Mouse (Mus musculus) hindbrain, embryonic 15.5 days (tissue): ENCODE data around the gene Irgq. TPM values are rescaled to one million over a fixed set of nuclear protein-coding genes. Genes with fewer than 3 reads are reported as not detected.

Experiments used
- ATAC-seq: fragments of 200-750 bp; cut with Nextera tagmentation; 2 replicates; pipeline ENCODE4 v1.8.0; 2017; ENCODE audit warnings: low read depth, moderate number of reproducible peaks, moderate TSS enrichment; ENCODE audit not compliant: low FRiP score
- H3K27ac ChIP-seq: fragments of 300-500 bp; sonication (generic); replicated peaks from 2 replicates; pipeline ENCODE4 v1.5.1; 2015; ENCODE audit warnings: mild to moderate bottlenecking, inconsistent platforms
- H3K27me3 ChIP-seq: fragments of 300-500 bp; sonication (generic); 2 replicates; pipeline ENCODE4 v1.6.1; 2015; ENCODE audit warnings: control low read depth, inconsistent platforms
- H3K36me3 ChIP-seq: fragments of 300-500 bp; sonication (generic); 2 replicates; pipeline ENCODE4 v1.6.1; 2015; ENCODE audit warnings: control low read depth, inconsistent platforms
- H3K4me1 ChIP-seq: fragments of 300-500 bp; sonication (generic); replicated peaks from 2 replicates; pipeline ENCODE4 v1.6.1; 2015; ENCODE audit warnings: control low read depth, inconsistent platforms
- H3K4me2 ChIP-seq: fragments of 300-500 bp; sonication (generic); 2 replicates; pipeline ENCODE4 v1.6.1; 2015; ENCODE audit warnings: moderate library complexity, mild to moderate bottlenecking, inconsistent platforms
- H3K4me3 ChIP-seq: fragments of 300-500 bp; sonication (generic); 2 replicates; pipeline ENCODE4 v1.5.1; 2015; ENCODE audit warnings: mild to moderate bottlenecking, inconsistent platforms
- H3K9ac ChIP-seq: fragments of 300-500 bp; sonication (generic); 2 replicates; pipeline ENCODE4 v1.6.1; 2015; ENCODE audit warnings: inconsistent platforms
- H3K9me3 ChIP-seq: fragments of 300-500 bp; sonication (generic); 2 replicates; pipeline ENCODE4 v1.6.1; 2016; ENCODE audit warnings: control low read depth, inconsistent platforms
- WGBS: fragments of 180-500 bp; shearing (Covaris S2); methylation state at CpG from one replicate; pipeline ENCODE4 v1.1.7; 2015; 5-methylcytosine and 5-hydroxymethylcytosine counted together
- polyA plus RNA-seq: library from polyadenylated mRNA; unstranded; fragments of >200 nt; fragmentation: Nextera tagmentation; extraction: Ambion mirVana; gene quantifications from 2 replicates; pipeline ENCODE4 v1.2.1, GENCODE M21; 2015

Gene Irgq
- polyA plus RNA-seq, 1 experiment from 2014 or later, result 28.7 TPM

- H3K27ac ChIP-seq, result no peak overlapping the region
- H3K4me2 ChIP-seq, result no peak overlapping the region
- H3K4me1 ChIP-seq, result no peaks in the 10 kb centered on the region
- WGBS, result 90% methylated on average over 4 of the region's 4 CpGs
- H3K36me3 ChIP-seq, result peaks cover 5% of the 10 kb centered on the region
- ATAC-seq, result no peak
- no peaks in the 10 kb centered on the region for H3K9me3 ChIP-seq
- H3K27me3 ChIP-seq, result no peaks in the 10 kb centered on the region
- no peak overlapping the region for H3K9ac ChIP-seq
- H3K4me3 ChIP-seq, result no peak overlapping the region
Measured at GRCm38 (mm10) chr7:24561450-24561849, 31.0 kb downstream of the Irgq start.

DNA sequence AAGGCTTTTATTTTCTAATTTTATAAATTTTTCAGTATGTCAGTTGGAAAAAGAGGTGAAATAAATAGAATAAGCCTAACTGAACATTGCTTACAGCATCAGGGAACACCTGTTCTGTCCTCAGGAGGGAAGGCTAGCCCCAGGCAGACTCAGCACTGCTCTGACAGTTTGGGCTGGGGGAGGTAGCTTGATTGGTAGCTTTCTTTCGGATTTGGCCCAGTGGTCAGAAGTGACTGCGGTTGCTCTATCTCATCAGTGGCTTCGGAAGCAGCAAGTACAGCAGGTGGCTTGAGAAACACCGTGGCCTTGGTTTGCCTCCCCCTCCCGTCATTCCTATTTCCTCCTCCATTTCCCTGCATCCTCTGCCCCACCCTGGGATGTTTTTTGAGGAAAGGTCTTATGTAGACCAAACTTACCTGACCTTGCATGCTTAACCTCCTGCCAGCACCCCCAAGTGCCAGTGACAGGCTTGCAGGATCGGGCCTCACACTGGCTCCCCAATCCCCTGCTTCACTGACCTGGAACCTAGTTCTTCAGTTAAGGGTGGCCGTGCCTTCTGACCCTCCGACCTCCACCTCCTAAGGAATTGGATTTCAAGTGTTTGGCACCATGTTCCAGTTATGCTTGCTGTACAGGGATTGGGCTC lies 32.8 kb downstream of the Irgq start:
- ATAC-seq, result no peak
- Histone ChIP-seq H3K27me3 (no peaks in the 10 kb centered on the region), H3K4me2 (no peak overlapping the region), H3K4me1 (no peaks in the 10 kb centered on the region), H3K4me3 (no peak overlapping the region), H3K9me3 (no peaks in the 10 kb centered on the region), H3K36me3 (peaks cover 19% of the 10 kb centered on the region), H3K27ac (no peak overlapping the region), H3K9ac (no peak overlapping the region)
- WGBS, result 90% methylated on average over 8 of the region's 8 CpGs

DNA sequence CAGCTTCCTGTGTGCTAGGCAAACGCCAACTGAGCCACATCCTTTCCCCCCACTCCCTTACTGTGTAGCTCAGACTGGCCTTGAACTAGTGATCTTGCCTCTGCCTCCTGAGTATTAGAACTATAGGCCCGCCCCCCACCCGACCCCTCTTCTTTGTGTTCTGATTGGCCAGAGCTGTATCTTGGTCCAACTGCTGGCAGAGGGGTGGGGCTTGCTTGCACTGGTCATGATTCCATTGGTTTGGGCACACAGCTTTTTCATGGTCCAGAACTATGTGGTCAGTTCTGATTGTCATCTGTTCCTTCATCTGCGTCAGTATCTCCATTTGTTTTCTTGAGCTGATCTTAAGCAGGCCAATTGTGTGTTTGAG lies 33.3 kb downstream of the Irgq start:
- Histone ChIP-seq H3K9ac (no peak overlapping the region), H3K4me2 (no peak overlapping the region), H3K27ac (no peak overlapping the region), H3K4me1 (no peaks in the 10 kb centered on the region), H3K36me3 (peaks cover 21% of the 10 kb centered on the region), H3K9me3 (no peaks in the 10 kb centered on the region), H3K4me3 (no peak overlapping the region), H3K27me3 (no peaks in the 10 kb centered on the region)
- ATAC-seq, result no peak
- WGBS, result 92% methylated on average over 4 of the region's 4 CpGs

DNA sequence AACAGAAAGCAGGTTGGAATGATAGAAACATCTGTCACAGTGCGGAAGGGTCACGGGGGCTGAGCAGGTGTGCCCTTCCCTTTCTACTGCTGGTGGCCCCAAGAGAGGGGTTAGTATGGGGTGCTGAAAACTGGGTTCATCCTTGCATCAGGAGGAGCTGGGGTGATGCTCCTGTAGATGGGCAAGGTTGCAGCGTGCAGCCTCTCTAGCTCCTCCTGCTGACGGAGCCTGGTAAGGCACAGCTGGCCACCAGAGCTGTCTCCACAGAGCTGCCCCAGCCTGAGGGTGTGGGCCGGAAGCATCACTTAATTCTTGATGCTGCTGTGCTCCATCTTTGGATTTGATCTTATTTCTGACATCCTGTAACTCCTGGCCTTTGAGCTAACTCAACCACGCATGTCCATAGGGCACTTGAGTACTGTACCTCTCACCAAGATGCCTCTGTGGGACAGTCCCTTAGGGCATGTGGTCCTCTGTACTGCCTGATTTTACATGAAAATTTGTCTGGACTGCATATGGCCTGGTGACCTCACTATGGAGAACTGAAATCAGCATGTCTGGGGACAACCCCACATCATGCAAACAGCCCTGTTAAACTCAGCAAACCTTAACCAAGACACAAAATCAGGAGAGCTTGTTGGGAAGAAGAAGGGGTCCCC lies 34.2 kb downstream of the Irgq start:
- Histone ChIP-seq H3K4me1 (no peaks in the 10 kb centered on the region), H3K9me3 (no peaks in the 10 kb centered on the region), H3K4me3 (no peak overlapping the region), H3K9ac (no peak overlapping the region), H3K27ac (no peak overlapping the region), H3K4me2 (no peak overlapping the region), H3K27me3 (no peaks in the 10 kb centered on the region), H3K36me3 (peaks cover 21% of the 10 kb centered on the region)
- WGBS, result 70% methylated on average over 6 of the region's 6 CpGs
- ATAC-seq, result no peak; the same call in 1 of the 2 replicates

DNA sequence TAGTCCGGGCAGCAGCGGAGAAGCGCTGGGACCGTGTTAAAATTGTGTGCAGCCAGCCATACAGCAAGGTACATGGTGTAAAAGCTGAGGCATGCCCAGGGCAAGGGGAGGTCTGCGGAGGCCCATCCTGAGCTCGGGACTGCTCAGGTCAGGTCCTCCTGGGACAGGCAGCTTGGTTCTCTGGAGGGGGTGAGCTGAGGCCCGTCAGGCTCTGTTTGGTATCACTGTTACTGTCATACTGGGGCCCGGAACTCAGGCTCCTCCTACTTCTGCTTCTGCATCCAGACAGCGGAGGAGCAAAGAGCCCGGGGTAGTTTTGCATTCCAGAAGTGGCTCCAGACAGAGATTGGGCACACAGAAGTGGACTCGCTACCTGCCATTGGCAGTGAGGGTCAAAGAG lies 35.1 kb downstream of the Irgq start:
- WGBS, result 95% methylated on average over 11 of the region's 11 CpGs
- no peak overlapping the region for H3K4me3 ChIP-seq
- no peak for ATAC-seq
- no peak overlapping the region for H3K9ac ChIP-seq
- no peak overlapping the region for H3K4me2 ChIP-seq
- H3K27me3 ChIP-seq, result no peaks in the 10 kb centered on the region
- peaks cover 21% of the 10 kb centered on the region for H3K36me3 ChIP-seq
- no peak overlapping the region for H3K27ac ChIP-seq
- H3K9me3 ChIP-seq, result no peaks in the 10 kb centered on the region
- H3K4me1 ChIP-seq, result no peaks in the 10 kb centered on the region

DNA sequence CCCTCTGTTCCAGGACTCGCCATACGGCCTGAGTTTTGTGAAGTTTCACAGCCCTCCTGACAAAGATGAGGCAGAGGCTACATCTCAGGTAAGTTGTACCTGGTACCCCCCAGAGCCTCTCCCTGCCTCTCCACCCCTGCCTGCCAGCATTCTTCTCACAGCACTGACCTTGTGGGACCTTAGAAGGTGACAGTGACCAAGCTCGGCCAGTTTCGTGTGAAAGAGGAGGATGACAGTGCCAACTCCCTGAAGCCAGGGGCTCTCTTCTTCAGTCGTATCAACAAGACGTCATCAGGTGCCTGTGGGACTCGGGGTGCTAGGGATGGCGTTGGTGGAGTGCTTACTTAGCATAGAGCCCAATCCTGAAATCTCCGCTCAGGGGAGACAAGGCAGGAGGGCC lies 35.7 kb downstream of the Irgq start:
- Histone ChIP-seq H3K4me1 (no peaks in the 10 kb centered on the region), H3K27ac (no peak overlapping the region), H3K4me3 (no peak overlapping the region), H3K27me3 (no peaks in the 10 kb centered on the region), H3K9me3 (no peaks in the 10 kb centered on the region), H3K9ac (no peak overlapping the region), H3K36me3 (peaks cover 21% of the 10 kb centered on the region), H3K4me2 (no peak overlapping the region)
- 95% methylated on average over 9 of the region's 9 CpGs for WGBS
- ATAC-seq, result no peak

GRCm38 (mm10) chr7:24568512-24568911 lies 38.0 kb downstream of the Irgq start:
- Histone ChIP-seq H3K27ac (no peak overlapping the region), H3K4me3 (no peak overlapping the region), H3K36me3 (peaks cover 21% of the 10 kb centered on the region), H3K9ac (no peak overlapping the region), H3K4me1 (no peaks in the 10 kb centered on the region), H3K27me3 (no peaks in the 10 kb centered on the region), H3K9me3 (no peaks in the 10 kb centered on the region), H3K4me2 (no peak overlapping the region)
- ATAC-seq, result no peak
- 94% methylated on average over 4 of the region's 4 CpGs for WGBS

DNA sequence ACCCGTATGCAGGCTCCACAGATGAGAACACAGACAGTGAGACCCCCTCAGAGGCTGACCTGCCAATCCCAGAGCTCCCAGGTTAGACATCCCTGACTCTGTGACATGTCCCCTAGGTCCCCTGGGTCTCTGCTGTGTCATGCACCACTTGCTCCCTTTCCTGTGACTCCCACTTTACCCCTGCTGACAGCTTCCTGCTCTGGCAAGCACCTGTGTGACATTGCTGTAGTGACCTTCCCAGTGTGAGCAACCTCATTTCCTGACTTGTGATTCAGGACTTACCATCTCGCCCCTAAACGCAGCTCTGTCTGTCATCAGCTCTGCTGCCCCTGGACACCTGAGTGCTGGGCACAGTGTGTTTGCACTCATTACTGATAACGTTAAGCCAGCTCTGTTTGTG lies 40.6 kb downstream of the Irgq start:
- Histone ChIP-seq H3K9me3 (no peaks in the 10 kb centered on the region), H3K4me3 (no peak overlapping the region), H3K27ac (no peak overlapping the region), H3K36me3 (peaks cover 20% of the 10 kb centered on the region), H3K4me2 (no peak overlapping the region), H3K27me3 (no peaks in the 10 kb centered on the region), H3K4me1 (no peaks in the 10 kb centered on the region), H3K9ac (no peak overlapping the region)
- WGBS, result 85% methylated on average over 4 of the region's 4 CpGs
- no peak for ATAC-seq

GRCm38 (mm10) chr7:24572455-24572854 lies 42.0 kb downstream of the Irgq start:
- 57% methylated on average over 5 of the region's 5 CpGs for WGBS
- H3K4me2 ChIP-seq, result no peak overlapping the region
- H3K27me3 ChIP-seq, result no peaks in the 10 kb centered on the region
- no peaks in the 10 kb centered on the region for H3K4me1 ChIP-seq
- no peak for ATAC-seq
- no peak overlapping the region for H3K27ac ChIP-seq
- no peaks in the 10 kb centered on the region for H3K9me3 ChIP-seq
- peaks cover 9% of the 10 kb centered on the region; the same call in 1 of the 2 replicates for H3K36me3 ChIP-seq
- no peak overlapping the region for H3K9ac ChIP-seq
- no peak overlapping the region for H3K4me3 ChIP-seq

DNA sequence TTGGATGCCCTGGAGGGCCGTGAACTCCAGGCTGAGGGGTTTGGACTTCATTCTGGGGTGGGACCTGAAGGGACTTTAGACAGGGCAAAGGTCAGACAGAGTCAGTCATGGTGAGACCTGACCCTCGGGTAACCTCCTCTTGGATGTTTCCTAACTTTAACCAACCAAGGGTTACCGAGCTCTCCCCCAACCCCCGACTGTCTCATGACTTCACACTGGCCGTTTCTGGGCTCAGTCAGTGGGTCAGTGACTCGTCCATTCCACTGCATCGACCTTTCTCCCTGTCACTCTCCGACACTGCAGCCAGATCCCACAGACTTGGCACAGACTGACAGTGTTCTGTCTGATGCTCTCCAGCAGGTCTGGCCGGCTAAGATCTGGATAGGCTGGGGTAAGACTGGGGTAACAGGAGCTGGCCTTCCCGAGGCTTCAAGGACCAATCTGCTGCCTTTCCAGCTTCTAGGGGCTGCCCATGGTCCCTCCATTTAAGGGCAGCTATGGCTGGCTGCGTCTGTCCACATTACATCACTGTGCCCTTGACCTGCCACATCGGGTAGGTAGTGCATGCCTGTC lies 43.8 kb downstream of the Irgq start:
- H3K9ac ChIP-seq, result no peak overlapping the region
- no peaks in the 10 kb centered on the region for H3K27me3 ChIP-seq
- H3K27ac ChIP-seq, result no peak overlapping the region
- no peaks in the 10 kb centered on the region for H3K36me3 ChIP-seq
- no peaks in the 10 kb centered on the region for H3K9me3 ChIP-seq
- H3K4me2 ChIP-seq, result no peak overlapping the region
- ATAC-seq, result no peak; the same call in 1 of the 2 replicates
- 58% methylated on average over 12 of the region's 12 CpGs for WGBS
- H3K4me3 ChIP-seq, result no peak overlapping the region
- no peaks in the 10 kb centered on the region for H3K4me1 ChIP-seq

DNA sequence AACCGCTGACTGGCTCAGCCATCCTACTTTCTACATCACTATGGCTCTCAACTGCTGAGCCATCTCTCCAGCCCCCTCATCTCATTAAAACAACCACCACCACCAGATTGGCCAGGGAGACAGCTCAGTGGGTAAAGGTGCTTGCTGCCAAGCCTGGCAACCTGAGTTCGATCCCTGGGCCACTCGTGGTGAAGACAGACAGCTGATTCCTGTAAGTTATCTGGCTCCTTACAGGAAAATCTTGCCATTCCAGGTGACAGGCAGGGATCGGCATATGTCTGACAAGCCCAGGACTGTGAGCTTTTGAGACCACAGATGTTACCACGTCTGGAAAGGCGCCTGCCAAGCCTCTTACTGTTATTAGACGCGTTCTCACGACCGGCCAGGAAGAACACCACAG lies 47.3 kb downstream of the Irgq start:
- WGBS, result 94% methylated on average over 10 of the region's 10 CpGs
- no peak for ATAC-seq
- Histone ChIP-seq H3K4me1 (no peaks in the 10 kb centered on the region), H3K27me3 (no peaks in the 10 kb centered on the region), H3K9me3 (no peaks in the 10 kb centered on the region), H3K36me3 (no peaks in the 10 kb centered on the region), H3K4me3 (no peak overlapping the region), H3K9ac (no peak overlapping the region), H3K27ac (no peak overlapping the region), H3K4me2 (no peak overlapping the region)

DNA sequence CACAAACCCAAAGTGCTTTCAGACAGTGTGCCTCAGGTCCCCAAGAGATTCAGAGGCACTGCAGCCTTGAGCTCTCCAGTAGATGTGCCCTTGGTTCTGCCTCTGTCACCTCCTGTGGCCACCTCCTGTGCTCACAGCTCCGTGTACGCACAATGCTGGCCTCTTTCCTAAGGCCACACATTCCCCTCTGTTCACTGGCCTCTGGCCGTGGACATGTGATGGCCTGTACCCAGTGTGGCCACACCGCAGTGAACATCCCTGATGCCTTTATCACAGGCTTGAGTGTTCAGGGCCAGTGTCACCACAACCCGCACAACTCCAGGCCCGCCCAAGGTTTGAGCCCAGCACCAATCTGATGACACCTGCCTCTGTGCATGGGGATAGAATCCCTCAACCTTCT lies 54.4 kb downstream of the Irgq start:
- H3K4me1 ChIP-seq, result peaks cover 14% of the 10 kb centered on the region
- no peak overlapping the region for H3K9ac ChIP-seq
- no peak overlapping the region for H3K27ac ChIP-seq
- ATAC-seq, result no peak
- no peak overlapping the region for H3K4me2 ChIP-seq
- no peaks in the 10 kb centered on the region for H3K9me3 ChIP-seq
- H3K4me3 ChIP-seq, result no peak overlapping the region
- no peaks in the 10 kb centered on the region for H3K36me3 ChIP-seq
- 87% methylated on average over 6 of the region's 6 CpGs for WGBS
- peaks cover 19% of the 10 kb centered on the region for H3K27me3 ChIP-seq
